Mouse (Mus musculus) bone marrow macrophage, adult 2 months (primary cell): ENCODE measurements around the gene Zmynd8. TPM values are rescaled to one million over a fixed set of nuclear protein-coding genes. Genes with fewer than 3 reads are reported as not detected.

ENCODE experiments used
- H3K27ac ChIP-seq: 2 replicates; pipeline ENCODE4 v1.5.1; 2012; ENCODE audit warnings: low read depth, low read length; ENCODE audit not compliant: insufficient read depth
- H3K4me1 ChIP-seq: 2 replicates; pipeline ENCODE4 v1.6.1; 2012; ENCODE audit warnings: low read length; ENCODE audit not compliant: control insufficient read depth, insufficient read depth
- H3K4me3 ChIP-seq: 2 replicates; pipeline ENCODE4 v1.5.1; 2012; ENCODE audit warnings: mild to moderate bottlenecking, low read length, moderate library complexity; ENCODE audit not compliant: insufficient read depth
- CTCF ChIP-seq: IDR thresholded peaks from 2 replicates; pipeline ENCODE4 v1.5.1; 2012; ENCODE audit warnings: low read depth, mild to moderate bottlenecking, low read length, moderate library complexity
- POLR2A ChIP-seq: IDR thresholded peaks from 2 replicates; pipeline ENCODE4 v1.6.1; 2012; ENCODE audit warnings: mild to moderate bottlenecking, low read depth, low read length, borderline replicate concordance
- polyA plus RNA-seq: library from polyadenylated mRNA; stranded (reverse); fragments of >200 nt; gene quantifications from 2 replicates; pipeline ENCODE4 v1.2.4, GENCODE M21; 2012; ENCODE audit not compliant: missing spikeins, insufficient read depth, insufficient read length

Gene Zmynd8
- polyA plus RNA-seq, 1 experiment = 99.5 TPM

GRCm38 (mm10) chr2:165736297-165736696 lies 162.5 kb downstream of the Zmynd8 start:
- H3K27ac ChIP-seq = no peak overlapping the region
- no peak overlapping the region for H3K4me3 ChIP-seq
- no peak for TF ChIP-seq CTCF
- TF ChIP-seq POLR2A = no peak
- H3K4me1 ChIP-seq = no peaks in the 10 kb centered on the region

Other genes with a start within 250 kb of the Zmynd8 start
- gene Ncoa3, start 93.6 kb upstream of the Zmynd8 start, polyA plus RNA-seq = 118 and 119 TPM in 2 replicates